Mouse (Mus musculus) myocyte (in vitro differentiated cells): Measurements from ENCODE around the gene 1110059G10Rik. TPM values are rescaled to one million over a fixed set of nuclear protein-coding genes. Genes with fewer than 3 reads are reported as not detected.

Experiments
- H3K27me3 ChIP-seq: one replicate; pipeline ENCODE4 v1.6.1; 2011; ENCODE audit not compliant: control insufficient read depth, insufficient read depth, insufficient read length
- H3K36me3 ChIP-seq: one replicate; pipeline ENCODE4 v1.6.1; 2011; ENCODE audit not compliant: control insufficient read depth, insufficient read depth
- H3K4me2 ChIP-seq: one replicate; pipeline ENCODE4 v1.6.1; 2011; ENCODE audit warnings: low read depth, control low read depth
- H3K4me3 ChIP-seq: one replicate; pipeline ENCODE4 v1.5.1; 2011; ENCODE audit warnings: mild to moderate bottlenecking, control low read depth, moderate library complexity
- H3K79me2 ChIP-seq: one replicate; pipeline ENCODE4 v1.6.1; 2011; ENCODE audit not compliant: control insufficient read depth, insufficient read depth
- H3ac ChIP-seq: one replicate; pipeline ENCODE4 v1.6.1; 2011; ENCODE audit not compliant: control insufficient read depth, insufficient read length
- CEBPB ChIP-seq: IDR thresholded peaks from 2 replicates; pipeline ENCODE4 v1.6.1; 2011; ENCODE audit warnings: mild to moderate bottlenecking, moderate library complexity; ENCODE audit not compliant: poor library complexity, insufficient read depth, severe bottlenecking
- E2F4 ChIP-seq: IDR thresholded peaks from one replicate; pipeline ENCODE4 v1.6.1; 2011; ENCODE audit warnings: mild to moderate bottlenecking, control low read depth, moderate library complexity; ENCODE audit not compliant: insufficient read depth
- MAX ChIP-seq: IDR thresholded peaks from one replicate; pipeline ENCODE4 v1.6.1; 2011; ENCODE audit warnings: low read depth, mild to moderate bottlenecking, control low read depth
- MYOD1 ChIP-seq, 3 experiments: IDR thresholded peaks; one replicate each; pipeline ENCODE4 v1.6.1; 2011; ENCODE audit warnings: control low read depth in 2 of 3, low read depth in 2 of 3, mild to moderate bottlenecking in 2 of 3, moderate library complexity in 1 of 3; ENCODE audit not compliant: insufficient read length in 2 of 3, control insufficient read depth in 1 of 3
- MYOG ChIP-seq, 3 experiments: IDR thresholded peaks; one replicate each; pipeline ENCODE4 v1.6.1; 2011; ENCODE audit warnings: control low read depth in 2 of 3, low read depth in 2 of 3, mild to moderate bottlenecking in 2 of 3; ENCODE audit not compliant: insufficient read length in 2 of 3, control insufficient read depth in 1 of 3, insufficient read depth in 1 of 3
- POLR2A ChIP-seq: IDR thresholded peaks from one replicate; pipeline ENCODE4 v1.6.1; 2011; ENCODE audit warnings: low read depth, mild to moderate bottlenecking, control low read depth, moderate library complexity; ENCODE audit not compliant: insufficient read length
- POLR2AphosphoS2 ChIP-seq: IDR thresholded peaks from one replicate; pipeline ENCODE4 v1.6.1; 2011; ENCODE audit warnings: low read depth, control low read depth; ENCODE audit not compliant: insufficient read length
- REST ChIP-seq: IDR thresholded peaks from one replicate; pipeline ENCODE4 v1.6.1; 2011; ENCODE audit warnings: mild to moderate bottlenecking, control low read depth, moderate library complexity; ENCODE audit not compliant: insufficient read depth, insufficient read length
- SRF ChIP-seq: IDR thresholded peaks from one replicate; pipeline ENCODE4 v1.6.1; 2011; ENCODE audit warnings: low read depth; ENCODE audit not compliant: control insufficient read depth, insufficient read length
- TCF12 ChIP-seq: IDR thresholded peaks from one replicate; pipeline ENCODE4 v1.6.1; 2011; ENCODE audit warnings: mild to moderate bottlenecking, control low read depth; ENCODE audit not compliant: poor library complexity, insufficient read depth, severe bottlenecking
- TCF3 ChIP-seq: IDR thresholded peaks from one replicate; pipeline ENCODE4 v1.6.1; 2011; ENCODE audit warnings: low read depth, control low read depth; ENCODE audit not compliant: insufficient read length
- USF1 ChIP-seq: IDR thresholded peaks from one replicate; pipeline ENCODE4 v1.6.1; 2011; ENCODE audit warnings: low read depth, mild to moderate bottlenecking, control low read depth, moderate library complexity
- polyA plus RNA-seq: library from polyadenylated mRNA; unstranded; fragments of >200 nt; fragmentation: generic; extraction: Trizol; gene quantifications from one replicate; pipeline ENCODE4 v1.2.1, GENCODE M21; 2012; ENCODE audit warnings: missing spikeins

1110059G10Rik gene
- 4.7 TPM for polyA plus RNA-seq

DNA sequence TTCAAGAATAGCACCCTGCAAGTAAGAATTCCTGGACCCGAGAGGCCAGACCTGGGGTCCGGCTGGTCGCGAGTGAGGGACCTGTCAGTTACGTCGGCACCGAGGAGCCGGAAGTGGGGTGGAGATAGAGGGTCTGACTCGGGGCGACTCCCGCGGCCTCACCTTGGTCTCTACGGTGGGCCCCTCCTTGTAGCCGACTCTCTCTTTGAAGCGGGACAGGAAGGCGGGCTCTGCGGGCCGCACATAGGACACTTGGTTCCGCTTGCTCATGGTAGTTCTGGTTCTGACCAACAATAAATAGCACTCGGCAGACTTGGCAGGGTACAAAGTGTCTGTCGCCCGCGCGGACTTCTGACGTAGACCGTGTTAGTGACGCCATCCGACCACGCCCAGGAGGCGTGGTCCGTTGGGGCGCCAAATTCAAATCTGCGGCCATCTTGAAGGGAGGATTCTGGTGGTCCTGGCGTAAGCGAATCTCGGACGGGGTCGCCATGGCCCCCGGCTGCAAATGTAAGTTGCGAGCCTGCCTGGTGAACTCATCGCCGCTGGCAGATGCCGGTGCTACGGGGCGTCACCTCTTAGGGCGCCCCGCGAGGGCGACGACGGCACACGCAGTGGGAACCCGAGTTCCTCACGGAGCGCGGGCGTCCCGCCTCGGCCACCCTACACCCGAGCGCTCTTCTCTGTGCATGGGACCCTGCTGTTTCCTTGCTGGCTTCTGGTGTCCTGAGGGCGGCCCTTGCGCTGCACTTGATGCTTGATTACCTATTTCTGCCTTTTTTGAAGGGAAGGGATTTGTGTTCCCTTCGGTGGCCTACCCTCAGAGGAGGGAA is at the start of gene 1110059G10Rik, which contains the start of gene Kif15:
1110059G10Rik (minus strand) TSS at position 358 of the 833 bp plus-strand sequence.
Kif15 (plus strand) TSS at position 404 of the 833 bp plus-strand sequence.
- no peaks in the 10 kb centered on the region for H3K36me3 ChIP-seq
- peak within 1 kb of the TSS; percentile 93 for H3K4me2 ChIP-seq
- peaks cover 63% of the 10 kb centered on the region for H3K79me2 ChIP-seq
- no peaks in the 10 kb centered on the region for H3K27me3 ChIP-seq
- H3K4me3 ChIP-seq: peak within 1 kb of the TSS; percentile 99
- H3ac ChIP-seq: peak within 1 kb of the TSS; percentile 15
- TF ChIP-seq POLR2A (peak; percentile 41), USF1 (no peak), POLR2AphosphoS2 (peak; percentile 37), SRF (peak; percentile 76), REST (no peak), TCF3 (no peak), CEBPB (no peak), MYOG (IDR thresholded peaks at IDR 0.05; ENCODE audit: control insufficient read depth in 1 of 3, insufficient read depth in 1 of 3, insufficient read length in 2 of 3, low read depth in 2 of 3) (no peak), E2F4 (peak; percentile 99), MAX (no peak), MYOD1 (IDR thresholded peaks at IDR 0.05; ENCODE audit: control insufficient read depth in 1 of 3, insufficient read length in 2 of 3, low read depth in 2 of 3) (no peak)

DNA sequence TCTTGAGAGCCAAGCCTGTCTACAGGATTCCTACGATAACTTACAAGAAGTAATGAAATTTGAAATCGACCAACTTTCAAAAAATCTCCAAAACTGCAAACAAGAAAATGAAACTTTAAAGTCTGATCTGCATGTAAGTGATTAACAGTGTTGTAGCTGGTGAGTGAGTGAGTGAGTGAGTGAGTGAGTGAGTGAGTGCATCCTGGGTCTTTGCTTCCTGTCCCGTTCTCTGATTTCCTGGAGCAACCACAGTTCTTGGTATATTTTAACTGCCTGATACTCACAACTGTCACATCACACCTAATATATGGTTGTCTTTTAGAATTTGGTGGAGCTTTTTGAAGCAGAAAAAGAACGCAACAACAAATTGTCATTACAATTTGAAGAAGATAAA is 48.4 kb upstream of the 1110059G10Rik start:
- H3K4me2 ChIP-seq: no peak overlapping the region
- no peaks in the 10 kb centered on the region for H3K27me3 ChIP-seq
- no peaks in the 10 kb centered on the region for H3K79me2 ChIP-seq
- no peak overlapping the region for H3K4me3 ChIP-seq
- no peak overlapping the region for H3ac ChIP-seq
- peaks cover 9% of the 10 kb centered on the region for H3K36me3 ChIP-seq
- no peak for TF ChIP-seq MYOG (IDR thresholded peaks at IDR 0.05; ENCODE audit: control insufficient read depth in 1 of 3, insufficient read depth in 1 of 3, insufficient read length in 2 of 3, low read depth in 2 of 3)
- TF ChIP-seq CEBPB: no peak
- no peak for TF ChIP-seq POLR2A
- no peak for TF ChIP-seq MYOD1 (IDR thresholded peaks at IDR 0.05; ENCODE audit: control insufficient read depth in 1 of 3, insufficient read length in 2 of 3, low read depth in 2 of 3)
- TF ChIP-seq SRF: no peak
- no peak for TF ChIP-seq MAX
- no peak for TF ChIP-seq E2F4
- no peak for TF ChIP-seq REST
- TF ChIP-seq TCF3: no peak
- no peak for TF ChIP-seq USF1
- TF ChIP-seq TCF12: no peak
- TF ChIP-seq POLR2AphosphoS2: no peak

DNA sequence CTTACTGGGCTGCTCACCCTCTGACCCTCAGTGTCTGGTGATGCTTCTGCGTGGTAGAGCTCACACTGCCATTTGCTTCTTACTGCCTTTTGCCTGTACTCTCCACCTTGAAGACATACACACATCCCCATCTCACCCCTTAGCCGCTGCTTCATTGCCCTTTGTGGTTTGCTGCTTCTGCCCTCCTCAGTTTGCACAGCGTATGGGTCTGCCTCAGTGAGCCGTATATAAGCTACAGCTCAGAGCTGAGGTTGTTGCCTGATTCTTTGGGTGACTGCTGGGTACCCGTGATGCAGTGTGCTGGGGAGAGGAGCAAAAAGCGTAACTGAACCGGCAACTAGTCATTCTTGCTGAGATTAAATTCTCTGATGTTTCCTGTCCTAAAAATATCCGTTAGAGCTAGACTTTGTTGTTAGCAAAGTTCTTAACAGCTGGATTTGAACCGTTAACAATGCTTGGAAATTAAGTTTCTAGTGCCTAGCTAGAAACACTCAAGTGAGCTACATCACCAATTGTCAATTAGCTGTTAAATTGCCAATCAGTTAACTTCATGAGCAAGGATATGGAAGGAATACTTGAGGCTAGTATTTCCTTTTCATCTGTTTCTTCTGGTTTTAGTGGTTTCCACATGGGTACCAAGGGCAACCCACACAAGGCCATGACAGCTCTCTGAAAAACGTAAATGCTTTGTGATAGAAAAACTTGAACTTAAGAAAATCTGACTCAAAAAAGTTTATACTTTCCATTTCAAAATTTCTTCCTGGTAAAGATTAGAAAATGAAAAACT is 47.8 kb upstream of the 1110059G10Rik start:
- Histone ChIP-seq H3K27me3 (no peaks in the 10 kb centered on the region), H3ac (no peak overlapping the region), H3K79me2 (no peaks in the 10 kb centered on the region), H3K4me2 (no peak overlapping the region), H3K36me3 (peaks cover 9% of the 10 kb centered on the region), H3K4me3 (no peak overlapping the region)
- TF ChIP-seq REST: no peak
- no peak for TF ChIP-seq MYOG (IDR thresholded peaks at IDR 0.05; ENCODE audit: control insufficient read depth in 1 of 3, insufficient read depth in 1 of 3, insufficient read length in 2 of 3, low read depth in 2 of 3)
- no peak for TF ChIP-seq SRF
- TF ChIP-seq USF1: no peak
- TF ChIP-seq TCF3: no peak
- TF ChIP-seq MAX: no peak

DNA sequence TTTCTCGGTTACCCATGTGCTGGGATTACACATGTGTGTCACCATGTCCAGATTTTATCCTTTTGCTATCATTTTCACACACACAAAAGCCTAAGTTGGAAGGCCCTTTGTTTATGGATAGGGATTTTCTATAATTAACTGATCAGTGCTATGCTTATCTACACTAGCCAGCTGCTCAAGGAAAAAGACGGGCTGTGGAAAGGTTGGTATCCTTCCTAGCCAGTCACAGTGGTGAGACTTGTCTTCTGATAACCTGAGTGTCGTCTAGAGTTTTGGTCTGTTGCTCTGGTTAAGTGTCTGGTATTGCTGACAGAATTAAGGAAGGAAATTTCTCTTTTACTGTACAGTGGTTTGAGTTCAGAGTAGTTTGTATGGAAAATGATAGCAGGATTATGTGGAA is 21.9 kb downstream of the 1110059G10Rik start:
- Histone ChIP-seq H3K4me2 (no peak overlapping the region), H3K79me2 (no peaks in the 10 kb centered on the region), H3ac (no peak overlapping the region), H3K36me3 (no peaks in the 10 kb centered on the region), H3K4me3 (no peak overlapping the region), H3K27me3 (peaks cover 10% of the 10 kb centered on the region)
- no peak for TF ChIP-seq TCF12
- no peak for TF ChIP-seq SRF
- no peak for TF ChIP-seq MAX
- no peak for TF ChIP-seq USF1
- no peak for TF ChIP-seq CEBPB
- no peak for TF ChIP-seq REST
